Mouse (Mus musculus) E14TG2a.4 (cell line): ENCODE results near the gene Brd3os.

Source experiments
- CTCF ChIP-seq: conservative IDR thresholded peaks from 2 replicates; pipeline ENCODE4 v1.5.1; 2014; ENCODE audit warnings: low read length
- NANOG ChIP-seq: IDR thresholded peaks from 2 replicates; pipeline ENCODE4 v1.6.1; 2014; ENCODE audit warnings: borderline replicate concordance, low read length, mixed read lengths

DNA sequence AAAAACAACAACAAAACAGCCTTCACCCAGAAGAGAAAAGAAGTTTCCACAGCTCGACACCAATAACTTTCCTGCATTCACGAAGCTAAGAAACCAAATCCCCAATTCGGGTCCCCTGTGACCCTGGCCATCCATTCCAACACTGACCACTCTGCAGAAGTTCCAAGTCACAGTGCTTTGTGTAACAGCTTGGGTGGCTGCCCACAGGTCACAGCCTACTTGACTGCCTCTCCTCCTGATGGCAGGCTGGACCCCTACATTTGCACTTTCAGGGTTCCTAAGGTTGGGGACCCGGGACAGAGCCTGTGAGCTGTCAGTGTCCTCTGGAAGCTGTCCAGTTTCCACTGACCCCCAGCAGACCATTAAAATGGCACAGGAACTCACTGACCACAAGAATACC, 20.8 kb downstream of the Brd3os start:
- TF ChIP-seq CTCF (no peak), NANOG (no peak)
